Mouse (Mus musculus) liver, embryonic 16.5 days (tissue): ENCODE measurements around the gene Olfr1467. TPM values are rescaled to one million over a fixed set of nuclear protein-coding genes. Genes with fewer than 3 reads are reported as not detected.

Experiments used
- ATAC-seq: fragments of 200-750 bp; cut with Nextera tagmentation; 2 replicates; pipeline ENCODE4 v1.8.0; 2017; ENCODE audit warnings: low read depth, mild to moderate bottlenecking, moderate number of reproducible peaks, moderate library complexity
- H3K27ac ChIP-seq: fragments of 300-500 bp; sonication (generic); 2 replicates; pipeline ENCODE4 v1.5.1; 2014; ENCODE audit warnings: mild to moderate bottlenecking, low read length
- H3K27me3 ChIP-seq: fragments of 300-500 bp; sonication (generic); 2 replicates; pipeline ENCODE4 v1.6.1; 2014; ENCODE audit warnings: low read depth, low read length, mixed read lengths; ENCODE audit not compliant: control insufficient read depth, insufficient read depth
- H3K36me3 ChIP-seq: fragments of 300-500 bp; sonication (generic); 2 replicates; pipeline ENCODE4 v1.6.1; 2014; ENCODE audit warnings: mild to moderate bottlenecking; ENCODE audit not compliant: control insufficient read depth, insufficient read depth
- H3K4me1 ChIP-seq: fragments of 300-500 bp; sonication (generic); 2 replicates; pipeline ENCODE4 v1.6.1; 2014; ENCODE audit warnings: low read depth, low read length, mixed read lengths; ENCODE audit not compliant: control insufficient read depth
- H3K4me2 ChIP-seq: fragments of 300-500 bp; sonication (generic); 2 replicates; pipeline ENCODE4 v1.6.1; 2014; ENCODE audit warnings: low read depth, low read length, mixed read lengths
- H3K4me3 ChIP-seq: fragments of 300-500 bp; sonication (generic); 2 replicates; pipeline ENCODE4 v1.5.1; 2014; ENCODE audit warnings: low read depth, mild to moderate bottlenecking, low read length
- H3K9ac ChIP-seq: fragments of 300-500 bp; sonication (generic); 2 replicates; pipeline ENCODE4 v1.6.1; 2014; ENCODE audit warnings: low read depth, low read length
- H3K9me3 ChIP-seq: fragments of 300-500 bp; sonication (generic); replicated peaks from 2 replicates; pipeline ENCODE4 v1.6.1; 2016; ENCODE audit warnings: low read length; ENCODE audit not compliant: control insufficient read depth
- WGBS: fragments of 180-500 bp; shearing (Covaris S2); extraction: QIAGEN DNeasy Blood & Tissue Kit; methylation state at CpG from one replicate; pipeline ENCODE4 v1.1.7; 2014; ENCODE audit not compliant: insufficient replicate concordance; 5-methylcytosine and 5-hydroxymethylcytosine counted together
- polyA plus RNA-seq: library from polyadenylated mRNA; unstranded; fragments of >200 nt; fragmentation: Nextera tagmentation; extraction: Ambion mirVana; gene quantifications from 2 replicates; pipeline ENCODE4 v1.2.1, GENCODE M21; 2015

Gene Olfr1467
- polyA plus RNA-seq, result not detected in 2 replicates

DNA sequence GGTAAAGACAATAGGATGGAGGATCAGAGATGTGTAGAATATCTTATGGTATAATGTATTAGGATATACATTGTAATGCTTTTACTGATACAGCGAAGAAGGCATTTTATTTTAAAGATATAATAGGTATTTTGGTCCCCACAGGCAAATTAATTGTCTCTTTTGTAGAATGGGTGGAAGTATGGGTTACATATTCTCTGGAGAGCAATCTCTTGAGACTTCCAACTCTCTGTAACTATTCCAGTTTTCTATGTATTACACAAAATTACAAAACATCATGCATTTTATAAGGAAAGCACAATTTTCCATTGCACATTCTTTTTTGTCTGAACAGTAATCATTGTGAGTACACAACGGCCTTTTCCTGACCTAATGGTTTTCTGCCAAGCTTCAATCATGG, at the start of gene Olfr1467:
Gene Olfr1467, plus strand, starts transcription at position 301 of the 400 bp plus-strand sequence.
- no peak for ATAC-seq
- Histone ChIP-seq H3K4me1 (no peaks in the 10 kb centered on the region), H3K4me3 (no peak within 1 kb of the TSS), H3K27ac (no peak within 1 kb of the TSS), H3K9me3 (no peaks in the 10 kb centered on the region), H3K27me3 (no peaks in the 10 kb centered on the region), H3K36me3 (no peaks in the 10 kb centered on the region), H3K9ac (no peak within 1 kb of the TSS), H3K4me2 (no peak within 1 kb of the TSS)
- 48% methylated on average over 2 of the region's 2 CpGs for WGBS

DNA sequence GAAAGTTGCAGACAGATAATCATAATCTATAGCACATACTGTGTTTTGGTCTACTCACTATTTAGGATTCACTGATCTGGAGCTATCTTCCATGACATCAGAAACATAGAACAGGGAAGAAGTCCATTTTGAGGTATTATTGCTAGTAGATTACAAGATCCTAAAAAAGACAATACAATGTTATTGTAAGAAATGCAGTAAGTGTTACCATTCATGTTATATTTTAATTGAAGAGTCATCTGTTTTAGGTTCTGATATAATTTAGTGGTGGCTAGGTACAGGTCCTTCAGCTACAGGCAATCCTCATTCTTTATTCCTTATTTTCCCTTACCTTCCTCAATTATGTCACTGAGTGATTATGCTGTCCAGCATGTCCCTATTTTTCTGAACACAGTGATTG, 46.6 kb upstream of the Olfr1467 start, which contains the start of gene Olfr1465:
Gene Olfr1465, minus strand, starts transcription at position 101 of the 400 bp plus-strand sequence.
- no peak for ATAC-seq
- no peaks in the 10 kb centered on the region for H3K9me3 ChIP-seq
- no peak within 1 kb of the TSS for H3K4me3 ChIP-seq
- no peaks in the 10 kb centered on the region for H3K27me3 ChIP-seq
- no peaks in the 10 kb centered on the region for H3K36me3 ChIP-seq
- H3K4me2 ChIP-seq, result no peak within 1 kb of the TSS
- no peak within 1 kb of the TSS for H3K27ac ChIP-seq
- no peak within 1 kb of the TSS for H3K9ac ChIP-seq
- H3K4me1 ChIP-seq, result no peaks in the 10 kb centered on the region

DNA sequence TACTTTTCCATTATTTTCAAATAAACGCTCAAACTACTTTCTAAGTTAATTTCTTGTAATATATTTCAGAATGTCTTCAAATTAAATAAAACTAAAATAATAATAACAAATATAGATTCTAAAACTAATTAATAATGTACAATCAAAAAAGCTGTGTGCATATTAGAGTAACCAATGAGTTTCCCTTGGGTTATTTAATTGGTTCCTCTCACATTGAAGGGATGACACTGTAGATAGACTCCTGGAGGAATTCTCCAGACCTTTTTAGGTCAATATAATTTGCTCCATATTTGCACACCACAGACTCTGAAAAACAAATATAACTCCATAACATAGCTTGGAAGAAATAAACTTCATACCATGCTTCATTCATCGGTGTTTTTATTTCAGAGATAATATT, 23.5 kb upstream of the Olfr1467 start, which contains the start of gene Olfr1466:
Gene Olfr1466, plus strand, starts transcription at position 301 of the 400 bp plus-strand sequence.
- WGBS, result 59% methylated on average over 2 of the region's 2 CpGs
- Histone ChIP-seq H3K27me3 (no peaks in the 10 kb centered on the region), H3K36me3 (no peaks in the 10 kb centered on the region), H3K4me3 (no peak within 1 kb of the TSS), H3K4me1 (no peaks in the 10 kb centered on the region), H3K27ac (no peak within 1 kb of the TSS), H3K4me2 (no peak within 1 kb of the TSS), H3K9me3 (no peaks in the 10 kb centered on the region), H3K9ac (no peak within 1 kb of the TSS)
- ATAC-seq, result no peak

DNA sequence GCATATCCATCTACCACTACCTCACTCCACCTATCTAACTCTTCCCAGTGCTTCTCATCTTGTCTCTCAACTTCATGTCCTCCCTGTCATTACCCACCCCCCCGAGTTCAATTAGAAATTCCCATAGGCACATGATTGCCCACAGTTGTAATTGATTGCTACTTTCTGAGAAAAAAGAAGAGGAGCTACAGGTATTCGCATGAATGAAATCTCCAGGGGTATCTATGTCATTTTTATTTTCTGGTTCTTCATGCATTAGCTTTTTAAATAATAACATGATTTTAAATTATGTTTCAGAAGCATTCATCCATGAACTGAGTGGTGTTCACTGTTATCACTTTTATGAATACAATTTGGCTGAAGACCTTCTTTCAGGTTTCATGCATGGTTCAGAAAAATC, 45.5 kb downstream of the Olfr1467 start, which contains the start of gene Olfr1469:
Gene Olfr1469, plus strand, starts transcription at position 301 of the 400 bp plus-strand sequence.
- H3K4me3 ChIP-seq, result no peak within 1 kb of the TSS
- no peak within 1 kb of the TSS for H3K4me2 ChIP-seq
- no peak within 1 kb of the TSS for H3K9ac ChIP-seq
- H3K27me3 ChIP-seq, result no peaks in the 10 kb centered on the region
- no peaks in the 10 kb centered on the region for H3K4me1 ChIP-seq
- H3K9me3 ChIP-seq, result no peaks in the 10 kb centered on the region
- no peak for ATAC-seq
- WGBS, result 42% methylated on average over 2 of the region's 2 CpGs
- H3K27ac ChIP-seq, result no peak within 1 kb of the TSS
- no peaks in the 10 kb centered on the region for H3K36me3 ChIP-seq

Other genes with a start within 250 kb of the Olfr1467 start
- gene Olfr1459, start 212.7 kb upstream of the Olfr1467 start, polyA plus RNA-seq, result not detected in 2 replicates
- not detected in 2 replicates for gene Olfr1461, start 199.2 kb upstream of the Olfr1467 start, polyA plus RNA-seq
- not detected in 2 replicates for gene Olfr1462, start 176.5 kb upstream of the Olfr1467 start, polyA plus RNA-seq
- gene Olfr1463, start 130.9 kb upstream of the Olfr1467 start, polyA plus RNA-seq, result not detected in 2 replicates
- gene Olfr1465, start 46.7 kb upstream of the Olfr1467 start, polyA plus RNA-seq, result not detected in 2 replicates
- gene Olfr1466, start 23.4 kb upstream of the Olfr1467 start, polyA plus RNA-seq, result not detected in 2 replicates
- not detected in 2 replicates for gene Olfr1469, start 45.6 kb downstream of the Olfr1467 start, polyA plus RNA-seq
- not detected in 2 replicates for gene Olfr1471, start 81.2 kb downstream of the Olfr1467 start, polyA plus RNA-seq
- not detected in 2 replicates for gene Olfr1472, start 93.8 kb downstream of the Olfr1467 start, polyA plus RNA-seq
- gene Olfr1474, start 107.3 kb downstream of the Olfr1467 start, polyA plus RNA-seq, result not detected in 2 replicates
- not detected in 2 replicates for gene Olfr1475, start 118.0 kb downstream of the Olfr1467 start, polyA plus RNA-seq
- not detected in 2 replicates for gene Olfr1477, start 138.3 kb downstream of the Olfr1467 start, polyA plus RNA-seq
- not detected in 2 replicates for gene Olfr1480, start 165.7 kb downstream of the Olfr1467 start, polyA plus RNA-seq
- gene Olfr1484, start 221.3 kb downstream of the Olfr1467 start, polyA plus RNA-seq, result not detected in 2 replicates